Mouse (Mus musculus): ENCODE measurements around the gene Ece1.

DNA sequence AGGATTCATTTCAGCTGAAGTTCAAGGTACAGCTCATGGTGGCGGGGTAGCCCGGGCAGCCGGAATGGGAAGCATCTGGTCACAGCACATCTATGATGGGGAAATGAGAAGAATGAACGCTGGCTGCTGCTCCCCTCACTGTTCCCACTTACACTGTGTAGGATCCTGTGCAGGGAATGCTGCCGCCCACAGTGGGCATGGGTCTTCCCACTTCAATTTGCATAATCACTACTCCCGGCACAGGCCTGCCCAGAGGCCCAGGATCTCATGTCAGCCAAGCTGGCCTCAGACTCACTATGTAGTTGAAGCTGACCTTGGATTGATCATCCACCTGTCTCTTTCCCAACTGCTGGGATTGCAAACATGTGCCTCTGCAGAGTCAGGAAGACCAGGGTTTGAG is 11.9 kb upstream of the Ece1 start:
- no peak for TF ChIP-seq CTCF (conservative IDR thresholded peaks at IDR 0.05; ENCODE audit: insufficient read depth, insufficient read length, low read depth, low read length)
- TF ChIP-seq POLR2A (IDR thresholded peaks at IDR 0.05; ENCODE audit: low read depth, low read length): no peak
